Mouse (Mus musculus): Measurements from ENCODE around the gene Kcnn1.

GRCm38 (mm10) chr8:70840590-70840989 lies 22.5 kb downstream of the Kcnn1 start:
- no peak for TF ChIP-seq EP300 (IDR thresholded peaks at IDR 0.05; ENCODE audit: insufficient read depth, low read depth, low read length)
- no peak for TF ChIP-seq POLR2A (IDR thresholded peaks at IDR 0.05; ENCODE audit: insufficient read depth, low read depth, low read length)
- no peak for TF ChIP-seq CTCF (IDR thresholded peaks at IDR 0.05)
